1 mouse cellular context compared by ENCODE assay signal in the genomic region with DNA sequence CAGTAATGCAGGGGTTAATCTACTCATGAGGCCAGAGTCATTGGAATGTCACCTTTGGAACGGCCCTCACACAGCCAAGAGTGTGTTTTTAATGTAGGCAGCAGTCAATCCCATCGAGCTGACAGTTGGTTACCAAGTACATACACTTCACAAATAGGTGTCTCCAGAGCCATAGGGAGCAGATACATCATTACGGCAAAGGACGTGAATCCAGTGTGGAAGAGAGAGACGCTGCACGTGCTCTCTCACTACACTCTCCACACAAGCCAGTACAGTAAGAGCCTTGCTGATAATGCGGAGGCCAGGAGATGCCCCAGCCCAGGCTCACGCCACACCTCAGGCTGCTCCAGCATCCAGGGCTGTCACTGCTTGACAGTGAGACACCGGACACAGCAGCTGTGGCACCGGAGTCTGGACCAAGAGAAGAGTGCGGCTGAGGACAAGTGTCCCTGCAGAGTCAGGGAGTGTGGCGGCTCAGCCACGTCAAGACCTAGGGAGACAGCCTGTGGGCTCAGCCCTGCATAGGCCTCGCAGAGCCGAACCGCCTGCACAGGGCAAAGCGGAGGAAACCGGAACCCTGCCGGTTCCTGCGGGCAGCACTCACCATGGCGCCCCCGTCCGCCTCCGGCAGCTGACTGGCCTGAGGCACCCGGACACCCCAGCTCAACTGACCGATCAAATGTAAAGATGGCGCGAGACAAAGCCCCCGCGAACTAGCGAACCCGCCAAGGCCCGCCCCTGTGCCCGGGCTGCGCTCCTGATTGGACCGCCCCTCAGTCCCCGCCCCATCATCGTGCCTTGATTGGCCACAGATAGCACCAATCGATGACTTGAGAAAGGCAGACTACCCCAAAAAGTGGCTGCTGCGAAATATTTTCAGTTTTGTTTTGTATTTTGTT.
A peak's percentile ranks its signal among the peaks of the same experiment; 100 is the strongest.
TF ChIP-seq lines count a peak whose summit lies in the region.

A gene (minus strand): TSS at position 715 of the 899 bp plus-strand sequence.

TF ChIP-seq in CH12.LX, 34 proteins besides CTCF, POLR2A, EP300 and RAD21 (continued from another document):
- 0 out of 2 replicates have a peak, but pooled peaks have one; percentile 40 for TF ChIP-seq MXI1 (IDR thresholded peaks at IDR 0.05; ENCODE audit: low read depth, low read length)
- 0 out of 2 replicates have a peak, but pooled peaks have one; percentile 79 for TF ChIP-seq MYC (IDR thresholded peaks at IDR 0.05; ENCODE audit: low read depth, low read length)
- no peak for TF ChIP-seq ZC3H11A (IDR thresholded peaks at IDR 0.05; ENCODE audit: low read depth, low read length)
- no peak; the same call in 1 of the 2 replicates for TF ChIP-seq SIN3A (IDR thresholded peaks at IDR 0.05; ENCODE audit: low read length)
- TF ChIP-seq SMC3 (IDR thresholded peaks at IDR 0.05; ENCODE audit: low read depth, low read length), result no peak
- TF ChIP-seq MEF2A (IDR thresholded peaks at IDR 0.05; ENCODE audit: borderline replicate concordance, low read depth, low read length), result 0 out of 2 replicates have a peak, but pooled peaks have one; percentile 30
- peak; percentile 82; the same call in 1 of the 2 replicates for TF ChIP-seq POLR2AphosphoS2 (IDR thresholded peaks at IDR 0.05; ENCODE audit: low read depth, low read length)
- TF ChIP-seq UBTF (IDR thresholded peaks at IDR 0.05; ENCODE audit: low read depth, low read length), result no peak
- no peak for TF ChIP-seq JUND (conservative IDR thresholded peaks at IDR 0.05; ENCODE audit: low read depth, low read length)
- peak; percentile 85 for TF ChIP-seq ZMIZ1 (IDR thresholded peaks at IDR 0.05; ENCODE audit: low read depth, low read length)
- TF ChIP-seq MAZ (IDR thresholded peaks at IDR 0.05; ENCODE audit: low read depth, low read length), result peak; percentile 78
- no peak for TF ChIP-seq USF1 (IDR thresholded peaks at IDR 0.05; ENCODE audit: low read depth, low read length)
- TF ChIP-seq TBP (conservative IDR thresholded peaks at IDR 0.05; ENCODE audit: low read depth, low read length), result peak; percentile 79
- TF ChIP-seq ELF1 (IDR thresholded peaks at IDR 0.05; ENCODE audit: low read depth, low read length), result peak; percentile 43; the same call in 1 of the 2 replicates
- TF ChIP-seq PAX5 (IDR thresholded peaks at IDR 0.05; ENCODE audit: low read length), result no peak
- peak; percentile 79 for TF ChIP-seq NELFE (IDR thresholded peaks at IDR 0.05; ENCODE audit: low read depth, low read length)
- no peak for TF ChIP-seq CHD1 (IDR thresholded peaks at IDR 0.05; ENCODE audit: low read depth, low read length)
- TF ChIP-seq NRF1 (IDR thresholded peaks at IDR 0.05; ENCODE audit: low read depth, low read length), result peak; percentile 43
- TF ChIP-seq BHLHE40 (IDR thresholded peaks at IDR 0.05; ENCODE audit: low read depth, low read length), result peak; percentile 65
